Mouse (Mus musculus): ENCODE results near the gene Larp7. TPM values are rescaled to one million over a fixed set of nuclear protein-coding genes. Genes with fewer than 3 reads are reported as not detected.

Gene Larp7
- 43.2 and 58.3 TPM in 2 replicates for polyA plus RNA-seq (2015; fragmentation: Nextera tagmentation; extraction: Ambion mirVana)

DNA sequence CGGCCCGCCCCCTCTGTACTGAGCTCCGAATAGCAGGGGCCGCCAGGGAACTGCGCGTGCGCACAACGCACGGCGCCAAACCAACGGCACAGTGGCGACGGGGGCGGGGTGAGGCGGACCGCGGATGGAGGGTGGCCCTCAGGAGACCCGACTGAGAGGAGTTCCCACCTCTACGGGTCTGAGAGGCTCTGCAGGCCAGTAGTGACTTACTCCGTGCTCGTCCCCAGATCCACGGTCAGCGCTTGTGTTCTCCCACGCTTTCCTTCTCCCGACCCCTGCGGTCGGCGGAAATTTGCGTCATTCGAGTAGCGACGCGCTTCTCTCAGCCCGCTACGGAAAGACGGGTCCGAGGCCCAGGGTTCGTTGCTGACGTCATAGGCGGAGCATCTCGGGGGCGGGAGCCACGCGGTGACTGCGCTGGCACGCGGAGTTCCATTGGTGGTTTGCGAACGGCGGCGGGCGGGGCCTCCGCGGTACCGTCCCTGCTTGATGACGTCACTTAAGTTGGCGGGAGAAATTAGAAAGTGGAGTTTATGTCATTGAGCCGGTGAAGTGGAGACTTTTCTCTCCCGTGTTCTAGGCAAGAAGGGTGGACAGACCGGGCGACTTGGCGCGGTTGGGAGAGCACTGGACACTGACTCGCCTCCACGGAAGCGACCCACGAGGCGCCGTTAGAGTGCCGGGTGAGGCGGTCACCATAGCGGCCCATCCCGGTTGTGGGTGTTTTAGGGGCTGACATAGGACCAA, at the start of gene Larp7, which contains the start of gene Zgrf1:
TSS of gene Larp7 (minus strand) at position 377 of the 747 bp plus-strand sequence.
TSS of gene Zgrf1 (plus strand) at position 517 of the 747 bp plus-strand sequence.
- H3K27ac ChIP-seq (ENCODE audit: low read length): peak within 1 kb of the TSS; percentile 96
- peak within 1 kb of the TSS; percentile 88 for H3K9ac ChIP-seq (replicated peaks; ENCODE audit: low read length)
- no peaks in the 10 kb centered on the region for H3K27me3 ChIP-seq (ENCODE audit: insufficient read depth, low read length)
- peak within 1 kb of the TSS; percentile 76 for H3K4me2 ChIP-seq (replicated peaks; ENCODE audit: low read depth, low read length)
- peaks cover 13% of the 10 kb centered on the region for H3K4me1 ChIP-seq (ENCODE audit: insufficient read depth, low read length)
- H3K36me3 ChIP-seq (ENCODE audit: insufficient read depth, low read length): peaks cover 12% of the 10 kb centered on the region
- H3K4me3 ChIP-seq (ENCODE audit: low read length): peak within 1 kb of the TSS; percentile 93
- under 1% methylated on average over 59 of the region's 73 CpGs for WGBS
- ATAC-seq (ENCODE audit: low FRiP score, low TSS enrichment): peak; percentile 99
- H3K9me3 ChIP-seq (ENCODE audit: low read length): no peaks in the 10 kb centered on the region

DNA sequence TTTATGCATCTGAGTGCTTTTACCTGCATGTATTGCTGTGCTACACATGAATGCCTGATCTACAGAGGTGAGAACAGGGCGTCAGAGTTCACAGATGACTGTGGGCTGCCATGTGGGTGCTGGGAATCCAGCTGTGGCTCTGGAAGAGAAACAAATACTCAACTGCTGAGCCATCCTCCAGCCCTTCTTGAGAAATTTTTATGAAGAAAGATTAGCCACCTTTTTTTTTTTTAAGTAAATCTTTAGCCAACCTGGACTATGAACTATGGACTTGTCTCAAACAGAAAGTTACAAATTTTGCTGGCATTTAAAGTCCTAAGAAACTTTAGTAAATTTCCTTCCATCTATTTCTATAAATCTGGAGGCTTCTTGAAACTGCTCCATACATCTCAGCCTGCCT, 44.0 kb upstream of the Larp7 start:
- Histone ChIP-seq H3K4me2 (replicated peaks; ENCODE audit: low read depth, low read length) (no peak overlapping the region), H3K4me3 (ENCODE audit: low read length) (no peak overlapping the region), H3K9me3 (ENCODE audit: low read length) (no peaks in the 10 kb centered on the region), H3K27me3 (ENCODE audit: insufficient read depth, low read length) (no peaks in the 10 kb centered on the region), H3K9ac (replicated peaks; ENCODE audit: low read length) (no peak overlapping the region), H3K36me3 (ENCODE audit: insufficient read depth, low read length) (peaks cover 25% of the 10 kb centered on the region), H3K4me1 (ENCODE audit: insufficient read depth, low read length) (no peaks in the 10 kb centered on the region), H3K27ac (ENCODE audit: low read length) (no peak overlapping the region)
- 71% methylated on average over 1 of the region's 1 CpGs for WGBS
- ATAC-seq (ENCODE audit: low FRiP score, low TSS enrichment): no peak

- no peaks in the 10 kb centered on the region for H3K27me3 ChIP-seq (ENCODE audit: insufficient read depth, low read length)
- 0 out of 2 replicates have a peak, but pooled peaks cover 20% of the 10 kb centered on the region for H3K36me3 ChIP-seq (ENCODE audit: insufficient read depth, low read length)
- H3K4me1 ChIP-seq (ENCODE audit: insufficient read depth, low read length): no peaks in the 10 kb centered on the region
- H3K27ac ChIP-seq (ENCODE audit: low read length): no peak overlapping the region
- ATAC-seq (ENCODE audit: low FRiP score, low TSS enrichment): no peak
- 56% methylated on average over 4 of the region's 4 CpGs for WGBS
- H3K9me3 ChIP-seq (ENCODE audit: low read length): no peaks in the 10 kb centered on the region
- no peak overlapping the region for H3K9ac ChIP-seq (replicated peaks; ENCODE audit: low read length)
- no peak overlapping the region for H3K4me2 ChIP-seq (replicated peaks; ENCODE audit: low read depth, low read length)
- no peak overlapping the region for H3K4me3 ChIP-seq (ENCODE audit: low read length)
Observed at GRCm38 (mm10) chr3:127572557-127572956, 19.4 kb upstream of the Larp7 start.

GRCm38 (mm10) chr3:127565129-127565528, 12.0 kb upstream of the Larp7 start:
- Histone ChIP-seq H3K4me3 (ENCODE audit: low read length) (no peak overlapping the region), H3K36me3 (ENCODE audit: insufficient read depth, low read length) (peaks cover 26% of the 10 kb centered on the region), H3K27ac (ENCODE audit: low read length) (no peak overlapping the region), H3K4me1 (ENCODE audit: insufficient read depth, low read length) (no peaks in the 10 kb centered on the region), H3K4me2 (replicated peaks; ENCODE audit: low read depth, low read length) (no peak overlapping the region), H3K9me3 (ENCODE audit: low read length) (no peaks in the 10 kb centered on the region), H3K9ac (replicated peaks; ENCODE audit: low read length) (no peak overlapping the region), H3K27me3 (ENCODE audit: insufficient read depth, low read length) (no peaks in the 10 kb centered on the region)
- no peak for ATAC-seq (ENCODE audit: low FRiP score, low TSS enrichment)
- 83% methylated on average over 3 of the region's 3 CpGs for WGBS

GRCm38 (mm10) chr3:127562974-127563373, 9.8 kb upstream of the Larp7 start:
- H3K9me3 ChIP-seq (ENCODE audit: low read length): no peaks in the 10 kb centered on the region
- H3K27me3 ChIP-seq (ENCODE audit: insufficient read depth, low read length): no peaks in the 10 kb centered on the region
- no peak overlapping the region for H3K9ac ChIP-seq (replicated peaks; ENCODE audit: low read length)
- H3K4me2 ChIP-seq (replicated peaks; ENCODE audit: low read depth, low read length): no peak overlapping the region
- H3K36me3 ChIP-seq (ENCODE audit: insufficient read depth, low read length): peaks cover 18% of the 10 kb centered on the region
- no peak overlapping the region for H3K4me3 ChIP-seq (ENCODE audit: low read length)
- H3K4me1 ChIP-seq (ENCODE audit: insufficient read depth, low read length): no peaks in the 10 kb centered on the region
- no peak overlapping the region for H3K27ac ChIP-seq (ENCODE audit: low read length)
- ATAC-seq (ENCODE audit: low FRiP score, low TSS enrichment): no peak
- WGBS: 92% methylated on average over 4 of the region's 4 CpGs

GRCm38 (mm10) chr3:127558201-127558600, 5.1 kb upstream of the Larp7 start:
- Histone ChIP-seq H3K4me2 (replicated peaks; ENCODE audit: low read depth, low read length) (no peak overlapping the region), H3K9me3 (ENCODE audit: low read length) (no peaks in the 10 kb centered on the region), H3K27ac (ENCODE audit: low read length) (no peak overlapping the region), H3K9ac (replicated peaks; ENCODE audit: low read length) (no peak overlapping the region), H3K4me3 (ENCODE audit: low read length) (no peak overlapping the region), H3K36me3 (ENCODE audit: insufficient read depth, low read length) (peaks cover 26% of the 10 kb centered on the region), H3K27me3 (ENCODE audit: insufficient read depth, low read length) (no peaks in the 10 kb centered on the region), H3K4me1 (ENCODE audit: insufficient read depth, low read length) (peaks cover 11% of the 10 kb centered on the region)
- ATAC-seq (ENCODE audit: low FRiP score, low TSS enrichment): no peak

DNA sequence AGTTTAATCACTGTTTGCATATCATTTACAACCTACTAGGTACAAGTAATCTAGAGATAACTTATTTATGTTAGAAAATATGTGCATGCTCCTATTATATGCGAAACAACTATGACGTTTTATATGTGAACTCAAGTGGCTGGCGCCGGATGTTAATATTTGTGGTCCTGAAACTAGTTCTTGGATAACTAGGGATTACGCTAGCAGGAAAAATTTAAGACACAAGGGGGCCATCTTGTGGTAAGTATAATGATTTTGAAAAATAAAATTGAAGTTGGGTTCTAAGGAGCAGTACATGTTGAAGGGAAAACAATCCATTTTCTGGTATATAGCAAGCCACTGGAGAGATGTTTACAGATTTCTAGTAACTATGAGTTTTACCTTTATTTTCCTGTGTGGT, 1.6 kb upstream of the Larp7 start:
- no peak overlapping the region for H3K9ac ChIP-seq (replicated peaks; ENCODE audit: low read length)
- no peak for ATAC-seq (ENCODE audit: low FRiP score, low TSS enrichment)

DNA sequence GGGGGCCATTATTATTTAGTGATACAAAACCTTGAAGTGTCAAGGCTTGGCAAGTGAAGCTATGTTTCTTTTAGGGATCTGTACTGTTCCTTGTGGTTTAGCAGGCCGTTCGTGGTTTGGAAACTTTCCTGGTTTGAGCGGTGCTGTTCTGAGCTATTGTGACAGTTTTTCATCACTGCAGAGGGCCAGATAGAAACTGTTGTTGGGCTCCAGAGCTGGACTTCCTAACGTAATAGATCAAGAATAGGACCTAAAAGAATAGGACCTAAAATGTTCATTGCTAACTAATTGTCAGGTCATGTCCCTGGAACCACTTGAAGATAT, 533 bp upstream of the Larp7 start:
- WGBS: 0% methylated on average over 4 of the region's 4 CpGs
- Histone ChIP-seq H3K27me3 (ENCODE audit: insufficient read depth, low read length) (no peaks in the 10 kb centered on the region), H3K4me3 (ENCODE audit: low read length) (peak overlapping the region; percentile 93), H3K9me3 (ENCODE audit: low read length) (no peaks in the 10 kb centered on the region), H3K27ac (ENCODE audit: low read length) (0 out of 2 replicates have a peak overlapping the region, but pooled peaks have one; percentile 39), H3K4me2 (replicated peaks; ENCODE audit: low read depth, low read length) (peak overlapping the region; percentile 68), H3K36me3 (ENCODE audit: insufficient read depth, low read length) (peaks cover 12% of the 10 kb centered on the region), H3K9ac (replicated peaks; ENCODE audit: low read length) (peak overlapping the region; percentile 88), H3K4me1 (ENCODE audit: insufficient read depth, low read length) (peaks cover 13% of the 10 kb centered on the region)
- ATAC-seq (ENCODE audit: low FRiP score, low TSS enrichment): no peak

More for the DNA sequence above, 1.6 kb upstream of the Larp7 start:
- H3K9me3 ChIP-seq (ENCODE audit: low read length): no peaks in the 10 kb centered on the region
- H3K27ac ChIP-seq (ENCODE audit: low read length): no peak overlapping the region
- peak overlapping the region; percentile 22; the same call in 1 of the 2 replicates for H3K4me3 ChIP-seq (ENCODE audit: low read length)
- peaks cover 13% of the 10 kb centered on the region for H3K4me1 ChIP-seq (ENCODE audit: insufficient read depth, low read length)
- H3K36me3 ChIP-seq (ENCODE audit: insufficient read depth, low read length): peaks cover 12% of the 10 kb centered on the region
- peak overlapping the region; percentile 68 for H3K4me2 ChIP-seq (replicated peaks; ENCODE audit: low read depth, low read length)
- 54% methylated on average over 5 of the region's 5 CpGs for WGBS
- H3K27me3 ChIP-seq (ENCODE audit: insufficient read depth, low read length): no peaks in the 10 kb centered on the region

GRCm38 (mm10) chr3:127552434-127552972, 646 bp downstream of the Larp7 start:
- H3K9ac ChIP-seq (replicated peaks; ENCODE audit: low read length): peak overlapping the region; percentile 88
- WGBS: 7% methylated on average over 10 of the region's 13 CpGs
- H3K4me1 ChIP-seq (ENCODE audit: insufficient read depth, low read length): peaks cover 13% of the 10 kb centered on the region
- peak overlapping the region; percentile 76 for H3K4me2 ChIP-seq (replicated peaks; ENCODE audit: low read depth, low read length)
- no peak for ATAC-seq (ENCODE audit: low FRiP score, low TSS enrichment)
- H3K27ac ChIP-seq (ENCODE audit: low read length): peak overlapping the region; percentile 96
- H3K27me3 ChIP-seq (ENCODE audit: insufficient read depth, low read length): no peaks in the 10 kb centered on the region
- H3K36me3 ChIP-seq (ENCODE audit: insufficient read depth, low read length): peaks cover 10% of the 10 kb centered on the region
- H3K9me3 ChIP-seq (ENCODE audit: low read length): no peaks in the 10 kb centered on the region
- peak overlapping the region; percentile 93 for H3K4me3 ChIP-seq (ENCODE audit: low read length)

GRCm38 (mm10) chr3:127547882-127548281, 5.3 kb downstream of the Larp7 start:
- Histone ChIP-seq H3K36me3 (ENCODE audit: insufficient read depth, low read length) (peaks cover 27% of the 10 kb centered on the region), H3K4me2 (replicated peaks; ENCODE audit: low read depth, low read length) (no peak overlapping the region), H3K9ac (replicated peaks; ENCODE audit: low read length) (no peak overlapping the region), H3K4me1 (ENCODE audit: insufficient read depth, low read length) (0 out of 2 replicates have a peak, but pooled peaks cover 2% of the 10 kb centered on the region), H3K4me3 (ENCODE audit: low read length) (no peak overlapping the region), H3K27ac (ENCODE audit: low read length) (no peak overlapping the region), H3K9me3 (ENCODE audit: low read length) (no peaks in the 10 kb centered on the region), H3K27me3 (ENCODE audit: insufficient read depth, low read length) (no peaks in the 10 kb centered on the region)
- no peak for ATAC-seq (ENCODE audit: low FRiP score, low TSS enrichment)
- 42% methylated on average over 5 of the region's 5 CpGs for WGBS

All from kidney, embryonic 16.5 days (tissue).